Mouse (Mus musculus) MEL (cell line): ENCODE measurements at regions not wholly inside any gene's neighbourhood (a gene's known extent, or its start where the extent isn't known, plus 50 kb on each side); places are given as distances from the start of the nearest gene placed in this dataset.
A peak's percentile ranks its signal among the peaks of the same experiment; 100 is the strongest.

ENCODE experiments used
- DNase-seq: peaks from one replicate; pipeline ENCODE4 v3.0.0; 2011; ENCODE audit warnings: low read depth, low spot score
- H3K27ac ChIP-seq: 2 replicates; pipeline ENCODE4 v1.5.1; 2012; ENCODE audit warnings: low read depth, mild to moderate bottlenecking, control low read depth, low read length, moderate library complexity; ENCODE audit not compliant: control insufficient read depth
- H3K27me3 ChIP-seq, 2 experiments: fragments of 150-350 bp in 1 of 2; sonication (generic) in 1 of 2; 2 replicates each; pipeline ENCODE4 v1.6.1; 2012; ENCODE audit warnings: low read length in 2 of 2, mild to moderate bottlenecking in 2 of 2, improper control_type of control experiment in 1 of 2, moderate library complexity in 1 of 2; ENCODE audit not compliant: insufficient read depth in 2 of 2, control insufficient read depth in 1 of 2
- H3K36me3 ChIP-seq, 2 experiments: 2 replicates each; pipeline ENCODE4 v1.6.1; 2012 to 2014; ENCODE audit warnings: low read length in 2 of 2, improper control_type of control experiment in 1 of 2, inconsistent platforms in 1 of 2, mild to moderate bottlenecking in 1 of 2; ENCODE audit not compliant: insufficient read depth in 2 of 2, control insufficient read depth in 1 of 2
- H3K4me1 ChIP-seq, 2 experiments: fragments of 150-350 bp in 1 of 2; sonication (generic) in 1 of 2; 2 replicates each; pipeline ENCODE4 v1.6.1; 2012; ENCODE audit warnings: low read length in 2 of 2, improper control_type of control experiment in 1 of 2, mild to moderate bottlenecking in 1 of 2; ENCODE audit not compliant: insufficient read depth in 2 of 2, control insufficient read depth in 1 of 2
- H3K4me3 ChIP-seq, 2 experiments: fragments of 150-350 bp in 1 of 2; sonication (generic) in 1 of 2; 2 replicates each; pipeline ENCODE4 v1.5.1; 2012; ENCODE audit warnings: low read depth in 2 of 2, low read length in 2 of 2, mild to moderate bottlenecking in 2 of 2, moderate library complexity in 2 of 2, control low read depth in 1 of 2, improper control_type of control experiment in 1 of 2; ENCODE audit not compliant: control insufficient read depth in 1 of 2, insufficient read depth in 1 of 2
- H3K79me2 ChIP-seq: 2 replicates; pipeline ENCODE4 v1.6.1; 2012; ENCODE audit warnings: mild to moderate bottlenecking, low read length, moderate library complexity; ENCODE audit not compliant: control insufficient read depth, poor library complexity, insufficient read depth
- H3K9ac ChIP-seq: 2 replicates; pipeline ENCODE4 v1.6.1; 2012; ENCODE audit warnings: low read depth, mild to moderate bottlenecking, control low read depth, low read length, moderate library complexity; ENCODE audit not compliant: control insufficient read depth, poor library complexity, severe bottlenecking
- H3K9me3 ChIP-seq: fragments of 150-350 bp; sonication (generic); replicated peaks from 2 replicates; pipeline ENCODE4 v1.6.1; 2012; ENCODE audit warnings: mild to moderate bottlenecking, low read length, improper control_type of control experiment, moderate library complexity; ENCODE audit not compliant: insufficient read depth
- BHLHE40 ChIP-seq: IDR thresholded peaks from 2 replicates; pipeline ENCODE4 v1.6.1; 2012; ENCODE audit warnings: low read depth, mild to moderate bottlenecking, inconsistent platforms, low read length, improper control_type of control experiment, borderline replicate concordance
- CHD2 ChIP-seq: IDR thresholded peaks from 2 replicates; pipeline ENCODE4 v1.6.1; 2011; ENCODE audit warnings: low read length, improper control_type of control experiment
- ETS1 ChIP-seq: IDR thresholded peaks from 2 replicates; pipeline ENCODE4 v1.6.1; 2012; ENCODE audit warnings: low read depth, mild to moderate bottlenecking, inconsistent platforms, low read length, improper control_type of control experiment, moderate library complexity
- GABPA ChIP-seq: IDR thresholded peaks from 2 replicates; pipeline ENCODE4 v1.6.1; 2012; ENCODE audit warnings: low read depth, mild to moderate bottlenecking, inconsistent platforms, low read length, improper control_type of control experiment, moderate library complexity
- GATA1 ChIP-seq: IDR thresholded peaks from 2 replicates; pipeline ENCODE4 v1.6.1; 2011; ENCODE audit warnings: low read depth, low read length, improper control_type of control experiment
- HCFC1 ChIP-seq: IDR thresholded peaks from 2 replicates; pipeline ENCODE4 v1.6.1; 2012; ENCODE audit warnings: low read depth, mild to moderate bottlenecking, inconsistent platforms, low read length, improper control_type of control experiment, moderate library complexity
- JUND ChIP-seq: IDR thresholded peaks from 2 replicates; pipeline ENCODE4 v1.6.1; 2011; ENCODE audit warnings: low read depth, mild to moderate bottlenecking, improper control_type of control experiment, low read length
- KAT2A ChIP-seq: conservative IDR thresholded peaks from 2 replicates; pipeline ENCODE4 v1.6.1; 2012; ENCODE audit warnings: low read depth, low read length, improper control_type of control experiment, inconsistent platforms
- MAZ ChIP-seq: IDR thresholded peaks from 2 replicates; pipeline ENCODE4 v1.6.1; 2012; ENCODE audit warnings: low read depth, mild to moderate bottlenecking, inconsistent platforms, low read length, improper control_type of control experiment
- MEF2A ChIP-seq: IDR thresholded peaks from 2 replicates; pipeline ENCODE4 v1.6.1; 2014; ENCODE audit warnings: low read depth, mild to moderate bottlenecking, inconsistent platforms, low read length, improper control_type of control experiment; ENCODE audit not compliant: poor library complexity, insufficient replicate concordance, severe bottlenecking; ENCODE audit errors: extremely low read depth
- MXI1 ChIP-seq: IDR thresholded peaks from 2 replicates; pipeline ENCODE4 v1.6.1; 2011; ENCODE audit warnings: mild to moderate bottlenecking, low read depth, low read length, improper control_type of control experiment
- MYB ChIP-seq: IDR thresholded peaks from 2 replicates; pipeline ENCODE4 v1.6.1; 2011; ENCODE audit warnings: mild to moderate bottlenecking, low read depth, low read length, improper control_type of control experiment
- POLR2A ChIP-seq, 2 experiments: IDR thresholded peaks; 2 replicates each; pipeline ENCODE4 v1.6.1; 2011 to 2012; ENCODE audit warnings: low read length in 2 of 2, mild to moderate bottlenecking in 2 of 2, control low read depth in 1 of 2, improper control_type of control experiment in 1 of 2, low read depth in 1 of 2, moderate library complexity in 1 of 2; ENCODE audit not compliant: control insufficient read depth in 1 of 2, insufficient read depth in 1 of 2, poor library complexity in 1 of 2
- POLR2AphosphoS2 ChIP-seq: IDR thresholded peaks from 2 replicates; pipeline ENCODE4 v1.6.1; 2011; ENCODE audit warnings: low read length, improper control_type of control experiment
- POLR2AphosphoS5 ChIP-seq: IDR thresholded peaks from 2 replicates; pipeline ENCODE4 v1.6.1; 2012; ENCODE audit warnings: low read depth, borderline replicate concordance, mild to moderate bottlenecking, inconsistent platforms, low read length, moderate library complexity, mixed read lengths
- RCOR1 ChIP-seq: IDR thresholded peaks from 2 replicates; pipeline ENCODE4 v1.6.1; 2012; ENCODE audit warnings: low read depth, mild to moderate bottlenecking, inconsistent platforms, low read length, improper control_type of control experiment
- SIN3A ChIP-seq: IDR thresholded peaks from 2 replicates; pipeline ENCODE4 v1.6.1; 2012; ENCODE audit warnings: low read length, improper control_type of control experiment, inconsistent platforms
- SMC3 ChIP-seq: IDR thresholded peaks from 2 replicates; pipeline ENCODE4 v1.6.1; 2011; ENCODE audit warnings: low read depth, low read length, improper control_type of control experiment
- TAL1 ChIP-seq: IDR thresholded peaks from 2 replicates; pipeline ENCODE4 v1.6.1; 2012; ENCODE audit warnings: mild to moderate bottlenecking, inconsistent platforms, low read length, moderate library complexity, mixed read lengths
- TBP ChIP-seq: IDR thresholded peaks from 2 replicates; pipeline ENCODE4 v1.8.0; 2011; ENCODE audit warnings: low read depth, low read length, improper control_type of control experiment
- UBTF ChIP-seq: IDR thresholded peaks from 2 replicates; pipeline ENCODE4 v1.6.1; 2012; ENCODE audit warnings: low read depth, mild to moderate bottlenecking, inconsistent platforms, low read length, improper control_type of control experiment, moderate library complexity, borderline replicate concordance; ENCODE audit not compliant: insufficient read depth
- USF1 ChIP-seq: IDR thresholded peaks from 2 replicates; pipeline ENCODE4 v1.6.1; 2014; ENCODE audit warnings: low read depth, mild to moderate bottlenecking, inconsistent platforms, low read length, improper control_type of control experiment, moderate library complexity
- USF2 ChIP-seq, 2 experiments: IDR thresholded peaks; 2 replicates each; pipeline ENCODE4 v1.6.1; 2011 to 2012; ENCODE audit warnings: improper control_type of control experiment in 2 of 2, low read length in 2 of 2, borderline replicate concordance in 1 of 2, inconsistent platforms in 1 of 2, low read depth in 1 of 2, mild to moderate bottlenecking in 1 of 2; ENCODE audit not compliant: insufficient read depth in 1 of 2
- ZC3H11A ChIP-seq: IDR thresholded peaks from 2 replicates; pipeline ENCODE4 v1.6.1; 2012; ENCODE audit warnings: low read depth, mild to moderate bottlenecking, inconsistent platforms, low read length, improper control_type of control experiment
- ZKSCAN1 ChIP-seq: IDR thresholded peaks from 2 replicates; pipeline ENCODE4 v1.6.1; 2012; ENCODE audit warnings: low read depth, mild to moderate bottlenecking, inconsistent platforms, low read length, improper control_type of control experiment, moderate library complexity

DNA sequence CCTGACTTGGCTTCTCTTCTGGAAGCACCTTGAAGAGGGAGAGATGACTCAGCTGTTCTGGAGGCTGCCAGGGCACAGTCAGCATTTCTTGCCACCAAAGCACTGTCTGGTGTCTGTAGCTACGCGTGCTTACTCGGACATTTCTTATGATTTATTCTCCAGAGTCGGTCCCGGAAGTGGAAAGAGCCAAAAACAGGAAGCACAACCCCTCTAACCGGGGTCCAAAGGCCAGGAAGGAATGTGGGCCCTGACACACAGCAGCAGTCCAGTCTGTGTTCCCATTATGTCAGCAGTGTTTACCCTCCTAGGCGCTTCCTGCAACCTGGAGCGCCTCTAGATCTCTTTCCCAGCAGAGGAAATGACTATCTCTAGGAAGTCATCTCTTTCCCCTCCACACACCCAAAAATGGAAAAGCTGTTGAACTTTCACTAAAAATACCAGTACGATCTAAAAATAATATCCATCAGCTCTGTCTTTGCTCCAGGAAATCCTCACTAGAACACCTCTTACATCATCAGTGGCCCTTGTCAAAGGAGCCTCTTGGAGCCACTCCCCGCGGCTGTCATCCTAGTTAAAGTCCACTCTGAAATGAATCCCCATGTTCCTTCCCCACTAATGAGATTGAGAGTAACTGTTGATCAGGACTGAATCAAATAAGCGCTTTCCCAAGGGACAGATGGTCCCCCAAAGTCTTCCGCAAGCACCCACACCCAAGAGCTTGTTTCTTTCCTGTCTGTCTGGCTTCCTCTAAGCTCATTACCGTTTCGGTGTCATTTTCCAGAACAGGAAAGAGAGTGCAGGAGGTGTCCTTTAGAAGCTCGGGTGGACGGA is 264.7 kb upstream of the Pard3b start:
- Histone ChIP-seq H3K27ac (no peak overlapping the region), H3K27me3 (no peaks in the 10 kb centered on the region), H3K9me3 (no peaks in the 10 kb centered on the region), H3K36me3 (no peaks in the 10 kb centered on the region), H3K79me2 (no peaks in the 10 kb centered on the region), H3K9ac (no peak overlapping the region), H3K4me3 (no peak overlapping the region), H3K4me1 (no peaks in the 10 kb centered on the region)
- no peak for DNase-seq
- TF ChIP-seq ETS1 (no peak), MAZ (no peak), POLR2A (IDR thresholded peaks at IDR 0.05; ENCODE audit: control insufficient read depth in 1 of 2, insufficient read depth in 1 of 2, low read depth in 1 of 2, low read length in 2 of 2, poor library complexity in 1 of 2) (no peak), USF1 (no peak), TAL1 (no peak), SMC3 (no peak), MEF2A (no peak), POLR2AphosphoS2 (no peak), TBP (no peak), MXI1 (no peak), BHLHE40 (no peak), KAT2A (no peak), JUND (no peak), GATA1 (no peak), CHD2 (no peak), USF2 (IDR thresholded peaks at IDR 0.05; ENCODE audit: borderline replicate concordance in 1 of 2, insufficient read depth in 1 of 2, low read depth in 1 of 2, low read length in 2 of 2) (no peak), POLR2AphosphoS5 (no peak)

- Histone ChIP-seq H3K27me3 (no peaks in the 10 kb centered on the region), H3K36me3 (no peaks in the 10 kb centered on the region), H3K4me1 (no peaks in the 10 kb centered on the region), H3K9ac (no peak overlapping the region), H3K9me3 (no peaks in the 10 kb centered on the region), H3K27ac (no peak overlapping the region), H3K79me2 (no peaks in the 10 kb centered on the region), H3K4me3 (no peak overlapping the region)
- TF ChIP-seq RCOR1 (no peak), TAL1 (no peak), ZKSCAN1 (no peak), SMC3 (no peak), GABPA (no peak), MXI1 (no peak), SIN3A (no peak), CHD2 (no peak), KAT2A (no peak), UBTF (no peak), POLR2A (IDR thresholded peaks at IDR 0.05; ENCODE audit: control insufficient read depth in 1 of 2, insufficient read depth in 1 of 2, low read depth in 1 of 2, low read length in 2 of 2, poor library complexity in 1 of 2) (no peak), MYB (no peak), HCFC1 (no peak), ZC3H11A (no peak)
- peak; percentile 14 for DNase-seq
Observed at GRCm38 (mm10) chr1:61376417-61376816, 262.2 kb upstream of the Pard3b start.
